Mouse (Mus musculus) kidney, postnatal 0 days (tissue): ENCODE measurements at regions not wholly inside any gene's neighbourhood (a gene's known extent, or its start where the extent isn't known, plus 50 kb on each side); places are given as distances from the start of the nearest gene placed in this dataset.

ENCODE experiments used
- ATAC-seq: fragments of 200-750 bp; cut with Nextera tagmentation; replicated peaks from 2 replicates; pipeline ENCODE4 v1.8.0; 2017; ENCODE audit warnings: low read depth, moderate number of reproducible peaks, moderate TSS enrichment, moderate library complexity; ENCODE audit not compliant: low FRiP score
- DNase-seq: peaks from one replicate; pipeline ENCODE4 v3.0.0-alpha.2; 2016; ENCODE audit warnings: low spot score
- H3K27ac ChIP-seq: fragments of 300-500 bp; sonication (generic); 2 replicates; pipeline ENCODE4 v1.5.1; 2014; ENCODE audit warnings: mild to moderate bottlenecking
- H3K27me3 ChIP-seq: fragments of 300-500 bp; sonication (generic); 2 replicates; pipeline ENCODE4 v1.6.1; 2014; ENCODE audit warnings: low read length, mixed read lengths; ENCODE audit not compliant: insufficient read depth
- H3K36me3 ChIP-seq: fragments of 300-500 bp; sonication (generic); 2 replicates; pipeline ENCODE4 v1.6.1; 2014; ENCODE audit warnings: low read length, mixed read lengths; ENCODE audit not compliant: insufficient read depth
- H3K4me1 ChIP-seq: fragments of 300-500 bp; sonication (generic); replicated peaks from 2 replicates; pipeline ENCODE4 v1.6.1; 2014; ENCODE audit warnings: antibody characterized with exemption, low read length, mixed read lengths; ENCODE audit not compliant: insufficient read depth
- H3K4me2 ChIP-seq: fragments of 300-500 bp; sonication (generic); 2 replicates; pipeline ENCODE4 v1.6.1; 2014; ENCODE audit warnings: mild to moderate bottlenecking, low read length, moderate library complexity, mixed read lengths
- H3K4me3 ChIP-seq: fragments of 300-500 bp; sonication (generic); replicated peaks from 2 replicates; pipeline ENCODE4 v1.5.1; 2014; ENCODE audit warnings: low read depth, low read length
- H3K9ac ChIP-seq: fragments of 300-500 bp; sonication (generic); 2 replicates; pipeline ENCODE4 v1.6.1; 2014; ENCODE audit warnings: low read depth, low read length
- H3K9me3 ChIP-seq: fragments of 300-500 bp; sonication (generic); replicated peaks from 2 replicates; pipeline ENCODE4 v1.6.1; 2016; ENCODE audit warnings: low read length, inconsistent platforms, mixed read lengths
- CTCF ChIP-seq: IDR thresholded peaks from 2 replicates; pipeline ENCODE4 v1.5.1; 2016; ENCODE audit warnings: antibody characterized with exemption, low read depth, mild to moderate bottlenecking, moderate library complexity
- WGBS: fragments of 180-500 bp; shearing (Covaris S2); extraction: QIAGEN DNeasy Blood & Tissue Kit; methylation state at CpG from one replicate; pipeline ENCODE4 v1.1.7; 2014; 5-methylcytosine and 5-hydroxymethylcytosine counted together

DNA sequence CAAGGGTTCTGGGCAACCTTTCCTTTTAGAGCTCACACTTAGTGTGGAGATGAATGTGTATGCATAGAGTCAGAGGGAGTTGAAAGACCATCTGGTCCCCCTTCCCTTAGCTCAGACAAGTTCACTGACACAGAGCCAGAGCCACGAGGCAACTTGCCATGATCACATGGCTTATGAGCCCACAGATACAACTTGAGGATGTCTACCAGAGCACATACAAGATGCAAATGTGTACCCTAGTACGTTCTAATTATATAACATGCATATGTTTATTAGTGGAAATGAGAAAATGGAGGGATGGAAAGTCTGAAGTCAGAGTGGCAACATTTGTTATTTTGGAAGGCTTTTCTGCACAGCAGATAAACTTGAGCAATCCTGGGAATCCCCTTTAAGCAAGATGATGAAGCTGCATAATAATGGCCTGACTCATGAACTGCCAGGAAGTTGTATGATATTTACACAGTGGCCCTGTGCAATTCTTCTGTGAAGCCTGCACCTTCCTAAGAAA lies 170.0 kb downstream of the Cd47 start:
- DNase-seq (no peak), ATAC-seq (no peak)
- Histone ChIP-seq H3K4me3 (no peak overlapping the region), H3K9me3 (no peaks in the 10 kb centered on the region), H3K4me2 (no peak overlapping the region), H3K27me3 (no peaks in the 10 kb centered on the region), H3K4me1 (no peaks in the 10 kb centered on the region), H3K36me3 (no peaks in the 10 kb centered on the region), H3K9ac (no peak overlapping the region), H3K27ac (no peak overlapping the region)
- 68% methylated on average over 2 of the region's 2 CpGs for WGBS
- no peak for TF ChIP-seq CTCF

DNA sequence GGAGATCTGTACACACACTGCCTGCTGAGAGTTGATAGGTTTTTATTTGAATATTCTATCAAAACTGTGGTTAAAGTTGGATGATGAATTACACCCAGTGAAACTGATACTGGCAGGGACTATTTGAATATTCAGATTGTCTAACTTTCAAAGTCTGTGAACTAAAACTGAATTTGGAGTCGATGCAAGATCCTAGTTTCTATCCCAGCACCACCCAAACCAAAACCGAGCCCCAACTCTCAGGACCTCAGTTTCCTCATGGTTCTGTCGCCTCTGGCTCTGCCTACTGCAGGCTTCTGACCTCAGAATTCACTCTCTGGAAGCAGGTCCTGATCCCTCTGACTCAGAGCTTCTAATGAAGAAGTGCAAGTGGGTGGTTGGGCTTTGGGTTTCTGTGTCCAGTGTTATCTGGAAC lies 170.8 kb downstream of the Cd47 start:
- Histone ChIP-seq H3K9me3 (no peaks in the 10 kb centered on the region), H3K27ac (no peak overlapping the region), H3K4me2 (no peak overlapping the region), H3K36me3 (no peaks in the 10 kb centered on the region), H3K27me3 (no peaks in the 10 kb centered on the region), H3K4me1 (no peaks in the 10 kb centered on the region), H3K4me3 (no peak overlapping the region), H3K9ac (no peak overlapping the region)
- ATAC-seq (no peak), DNase-seq (no peak)
- WGBS, result 83% methylated on average over 3 of the region's 3 CpGs
- TF ChIP-seq CTCF, result no peak

DNA sequence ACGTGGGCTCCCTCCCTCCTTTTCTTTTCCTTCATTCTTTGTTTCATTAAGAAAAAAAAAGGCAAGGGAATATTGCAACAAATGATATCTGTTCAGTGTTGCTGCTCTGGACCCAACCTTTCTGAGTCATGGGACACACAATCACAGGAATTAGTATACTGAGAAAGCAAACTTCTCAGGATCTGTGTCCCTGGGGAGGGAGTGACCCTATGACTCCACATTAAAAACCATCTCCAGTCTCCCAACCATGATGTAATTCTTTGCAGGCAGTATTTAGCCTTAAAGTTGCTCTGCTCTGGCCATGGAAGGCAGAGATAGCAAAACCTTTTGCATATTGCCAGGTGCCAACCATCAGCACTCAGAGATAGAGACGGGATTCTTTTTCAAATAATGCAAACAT lies 176.9 kb downstream of the Cd47 start:
- no peak for DNase-seq
- 81% methylated on average over 2 of the region's 2 CpGs for WGBS
- H3K4me1 ChIP-seq, result no peaks in the 10 kb centered on the region
- no peaks in the 10 kb centered on the region for H3K9me3 ChIP-seq
- ATAC-seq, result no peak
- H3K4me3 ChIP-seq, result no peak overlapping the region
- H3K4me2 ChIP-seq, result no peak overlapping the region
- no peaks in the 10 kb centered on the region for H3K36me3 ChIP-seq
- no peak overlapping the region for H3K27ac ChIP-seq
- no peaks in the 10 kb centered on the region for H3K27me3 ChIP-seq
- no peak for TF ChIP-seq CTCF
- no peak overlapping the region for H3K9ac ChIP-seq

DNA sequence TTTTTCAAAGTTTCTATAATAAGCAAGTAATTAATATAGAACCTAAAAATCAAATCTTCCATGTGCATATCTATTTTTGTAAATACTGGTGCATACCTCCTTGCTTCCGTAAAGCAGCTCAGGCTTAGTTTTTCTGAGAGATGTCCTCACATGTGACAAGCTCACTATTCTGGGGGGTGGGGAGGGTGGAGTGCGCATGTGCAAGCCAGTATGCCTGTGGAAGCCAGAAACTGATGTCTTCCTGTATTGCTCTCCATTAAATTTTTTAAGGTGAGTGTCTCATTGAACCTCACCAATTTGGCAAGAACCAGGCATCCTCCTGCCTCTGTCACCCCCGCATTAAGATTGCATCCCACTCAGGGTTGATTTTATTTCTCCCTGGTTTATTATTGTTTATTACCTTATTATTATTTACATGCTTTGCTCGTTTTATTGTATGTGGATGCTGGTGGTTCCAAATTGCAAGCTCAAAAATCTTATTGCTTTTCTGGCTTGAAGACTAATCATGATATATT lies 179.2 kb downstream of the Cd47 start:
- H3K4me2 ChIP-seq, result no peak overlapping the region
- no peaks in the 10 kb centered on the region for H3K9me3 ChIP-seq
- no peak overlapping the region for H3K4me3 ChIP-seq
- ATAC-seq (no peak), DNase-seq (no peak)
- no peak for TF ChIP-seq CTCF
- no peaks in the 10 kb centered on the region for H3K36me3 ChIP-seq
- WGBS, result 89% methylated on average over 4 of the region's 4 CpGs
- no peaks in the 10 kb centered on the region for H3K27me3 ChIP-seq
- no peaks in the 10 kb centered on the region for H3K4me1 ChIP-seq
- H3K9ac ChIP-seq, result no peak overlapping the region
- H3K27ac ChIP-seq, result no peak overlapping the region

DNA sequence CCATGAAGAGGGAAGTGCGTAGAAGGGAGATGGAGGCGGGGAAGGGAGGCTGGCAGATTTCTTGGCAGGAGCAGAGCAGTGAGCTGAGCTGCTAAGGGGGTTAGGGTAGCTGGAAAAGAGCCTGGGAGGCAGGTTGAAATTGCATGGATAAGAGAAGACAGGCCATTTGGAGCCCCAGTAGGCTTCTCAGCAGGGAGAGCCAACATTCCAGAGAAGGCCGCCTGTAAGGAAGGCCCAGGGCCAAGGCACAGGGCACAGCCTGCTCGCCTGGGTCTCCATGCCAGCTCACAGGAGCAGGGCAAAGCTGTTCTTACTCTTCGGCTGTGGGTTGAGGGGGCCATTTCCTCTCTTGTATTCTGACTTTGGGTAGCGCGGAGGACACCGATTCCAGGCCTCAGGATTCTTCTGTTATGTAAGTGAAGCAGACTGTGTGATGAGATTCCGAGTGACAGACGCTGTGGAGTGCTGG lies 179.9 kb downstream of the Cd47 start:
- no peak overlapping the region for H3K27ac ChIP-seq
- no peaks in the 10 kb centered on the region; the same call in 1 of the 2 replicates for H3K4me1 ChIP-seq
- WGBS, result 74% methylated on average over 10 of the region's 10 CpGs
- TF ChIP-seq CTCF, result no peak
- H3K36me3 ChIP-seq, result no peaks in the 10 kb centered on the region
- H3K4me3 ChIP-seq, result no peak overlapping the region
- no peak overlapping the region for H3K9ac ChIP-seq
- no peaks in the 10 kb centered on the region for H3K9me3 ChIP-seq
- ATAC-seq (no peak), DNase-seq (no peak)
- H3K4me2 ChIP-seq, result no peak overlapping the region
- H3K27me3 ChIP-seq, result no peaks in the 10 kb centered on the region

DNA sequence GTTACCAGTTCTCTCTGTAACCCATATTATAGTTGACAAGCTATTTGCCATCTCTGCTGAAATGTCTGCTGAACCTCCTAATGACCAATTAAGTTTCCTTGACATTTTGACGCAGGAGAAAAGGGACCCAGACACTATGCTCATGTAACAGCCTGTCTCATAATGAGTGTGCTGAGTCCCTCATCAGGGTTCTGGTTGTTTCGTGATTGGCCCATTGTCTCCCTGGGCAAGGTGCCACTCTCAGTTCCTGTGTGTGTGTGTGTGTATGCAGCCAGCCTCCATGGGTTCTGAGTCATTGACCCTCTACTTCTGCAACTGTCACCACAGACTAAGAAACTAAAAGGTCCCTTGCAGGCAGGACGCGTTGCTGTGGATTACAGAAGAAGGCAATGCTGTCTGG lies 181.8 kb downstream of the Cd47 start:
- Histone ChIP-seq H3K27me3 (no peaks in the 10 kb centered on the region), H3K36me3 (no peaks in the 10 kb centered on the region), H3K4me2 (no peak overlapping the region), H3K4me3 (no peak overlapping the region), H3K4me1 (no peaks in the 10 kb centered on the region; the same call in 1 of the 2 replicates), H3K9ac (no peak overlapping the region), H3K27ac (no peak overlapping the region), H3K9me3 (no peaks in the 10 kb centered on the region)
- ATAC-seq (no peak), DNase-seq (no peak)
- 80% methylated on average over 4 of the region's 4 CpGs for WGBS
- no peak for TF ChIP-seq CTCF
